Mouse (Mus musculus) T-cell, adult 2 months (primary cell): Measurements from ENCODE around the gene Gm8122.
"Not testable (repeated sequence)": the region's sequence is repeated elsewhere in the genome, so short reads cannot be mapped to it uniquely, and the experiment has no call there.

Experiments used
- DNase-seq: peaks from one replicate; pipeline ENCODE4 v3.0.0; 2022; ENCODE audit warnings: low spot score

The Gm8122 gene

DNA sequence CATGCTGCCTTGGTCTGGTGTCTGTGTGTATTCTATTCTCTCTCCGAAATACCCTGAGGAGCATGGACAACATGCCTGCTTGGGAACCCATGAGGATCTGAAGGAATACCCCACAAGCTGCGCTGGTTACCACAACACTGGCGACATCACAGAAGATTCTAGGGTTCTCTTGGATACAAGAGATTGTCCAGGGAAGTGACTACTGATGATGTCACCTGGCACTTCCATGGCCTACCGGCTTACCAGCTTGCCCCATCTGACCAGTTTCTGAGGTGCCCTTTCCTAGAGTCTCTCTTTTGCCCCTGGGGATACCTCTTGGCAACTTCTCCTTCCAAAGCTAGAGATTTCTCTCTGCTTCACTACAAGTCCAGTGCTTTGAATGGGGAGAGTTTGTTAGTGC is at the start of gene Gm8122:
TSS of gene Gm8122 (minus strand) at position 101 of the 400 bp plus-strand sequence.
- not testable (repeated sequence) for DNase-seq

DNA sequence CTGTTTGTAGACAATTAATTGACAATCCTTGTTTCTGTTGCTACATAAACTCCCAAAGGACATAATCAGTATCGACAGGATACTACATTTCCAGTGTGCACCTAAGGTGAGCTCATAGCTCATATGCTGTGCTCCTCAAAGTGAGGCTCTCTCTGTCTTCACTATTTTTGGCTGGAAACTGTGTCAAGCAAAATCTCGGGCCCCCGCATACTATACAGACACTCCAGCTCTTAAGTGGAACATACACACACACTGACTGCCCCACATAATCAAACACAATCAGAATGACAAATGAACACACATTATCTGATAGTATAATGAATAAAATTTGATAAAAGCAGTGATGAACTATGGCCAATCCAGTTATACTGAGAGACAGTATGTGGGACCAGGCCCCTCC is 43.6 kb upstream of the Gm8122 start:
- DNase-seq = not testable (repeated sequence)

DNA sequence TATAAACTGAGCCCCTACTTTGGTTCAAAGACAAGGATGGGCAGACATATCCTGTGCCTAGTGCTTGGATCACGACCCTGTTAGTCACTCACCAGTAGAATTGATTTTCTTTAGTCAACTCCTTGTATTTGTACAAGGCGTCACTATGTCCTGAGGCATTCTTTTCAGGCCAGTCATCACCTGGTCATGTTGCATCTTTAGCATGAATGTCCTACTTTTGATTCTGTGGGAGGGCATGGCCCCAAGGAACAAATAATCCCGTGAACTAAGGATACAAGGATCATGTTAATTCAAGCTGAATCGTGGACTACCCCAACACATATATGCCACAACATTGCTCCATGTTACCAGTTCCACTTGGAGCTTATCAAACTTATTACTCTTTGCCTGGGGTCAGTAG is 43.0 kb upstream of the Gm8122 start:
- not testable (repeated sequence) for DNase-seq

- not testable (repeated sequence) for DNase-seq
Measured at GRCm38 (mm10) chr14:43277468-43277867, 42.4 kb upstream of the Gm8122 start.

DNA sequence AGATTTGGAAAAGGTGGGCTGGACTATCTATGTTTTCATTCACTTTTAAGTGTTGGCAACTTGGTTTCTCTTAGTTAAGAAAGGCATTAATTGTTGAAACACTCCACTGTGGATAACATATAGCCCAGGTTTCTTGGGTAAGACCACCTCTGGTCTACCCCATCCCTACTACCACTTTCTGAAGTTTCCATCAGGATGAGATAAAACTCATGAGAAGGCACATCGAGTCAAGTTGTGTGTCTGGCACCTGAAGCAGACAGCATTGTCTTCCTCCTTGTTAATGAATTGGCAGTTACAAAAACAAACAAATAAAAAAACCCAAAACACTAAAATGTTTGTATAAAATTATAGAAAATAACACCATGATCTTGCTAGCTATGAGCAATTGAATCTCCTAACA is 40.6 kb upstream of the Gm8122 start:
- not testable (repeated sequence) for DNase-seq

GRCm38 (mm10) chr14:43274986-43275511 is 39.9 kb upstream of the Gm8122 start, which contains the start of gene Gm9732:
Gm9732 (plus strand) TSS chr14:43275036.
- not testable (repeated sequence) for DNase-seq

GRCm38 (mm10) chr14:43273161-43273560 is 38.1 kb upstream of the Gm8122 start:
- not testable (repeated sequence) for DNase-seq

DNA sequence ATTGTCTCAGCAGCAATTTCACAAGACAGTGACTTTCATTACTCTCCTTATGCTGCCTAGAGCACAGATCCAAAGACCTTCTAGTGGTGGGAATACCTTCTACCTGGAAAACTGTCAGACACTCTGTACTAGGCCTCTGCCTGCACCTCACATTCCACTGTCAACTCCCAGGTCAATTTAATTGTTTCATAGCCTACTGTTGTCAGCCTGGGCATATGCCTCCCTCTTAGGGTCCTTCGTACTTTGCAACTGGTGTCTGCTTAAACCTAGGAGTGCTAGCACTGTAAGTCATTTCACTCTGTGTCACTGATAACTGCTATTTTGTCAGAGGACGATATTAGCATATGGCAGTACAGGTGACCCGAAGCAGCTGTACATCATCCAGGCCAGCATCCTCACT is 34.1 kb upstream of the Gm8122 start:
- not testable (repeated sequence) for DNase-seq

GRCm38 (mm10) chr14:43268521-43269084 is 33.5 kb upstream of the Gm8122 start:
- not testable (repeated sequence) for DNase-seq

GRCm38 (mm10) chr14:43263421-43263820 is 28.3 kb upstream of the Gm8122 start:
- DNase-seq = not testable (repeated sequence)

- DNase-seq = not testable (repeated sequence)
Measured at GRCm38 (mm10) chr14:43258349-43258748, 23.2 kb upstream of the Gm8122 start, which contains the start of gene Gm8126. Gm8126 (plus strand) TSS chr14:43258649.

DNA sequence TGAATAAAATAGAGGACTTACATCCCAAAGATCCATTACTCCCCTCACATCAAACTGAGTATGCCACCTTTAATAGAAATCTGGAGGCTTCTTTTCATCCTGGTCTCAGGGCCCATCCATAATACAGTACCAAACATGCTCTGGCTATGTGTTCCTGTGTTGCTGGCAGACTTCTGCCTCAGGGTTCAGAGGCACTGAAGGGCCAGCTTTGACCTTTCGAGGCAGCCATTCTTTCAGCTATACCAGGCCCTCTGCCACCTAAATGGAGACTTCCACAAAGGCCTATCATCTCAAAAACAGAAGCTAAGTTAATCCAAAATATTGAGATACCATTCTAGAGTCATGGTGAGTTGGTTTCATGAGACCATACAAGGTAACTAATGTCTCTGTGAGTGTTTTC is 21.4 kb upstream of the Gm8122 start:
- not testable (repeated sequence) for DNase-seq

GRCm38 (mm10) chr14:43250549-43251253 is 15.6 kb upstream of the Gm8122 start:
- not testable (repeated sequence) for DNase-seq

- not testable (repeated sequence) for DNase-seq
Measured at GRCm38 (mm10) chr14:43249611-43250170, 14.6 kb upstream of the Gm8122 start.

DNA sequence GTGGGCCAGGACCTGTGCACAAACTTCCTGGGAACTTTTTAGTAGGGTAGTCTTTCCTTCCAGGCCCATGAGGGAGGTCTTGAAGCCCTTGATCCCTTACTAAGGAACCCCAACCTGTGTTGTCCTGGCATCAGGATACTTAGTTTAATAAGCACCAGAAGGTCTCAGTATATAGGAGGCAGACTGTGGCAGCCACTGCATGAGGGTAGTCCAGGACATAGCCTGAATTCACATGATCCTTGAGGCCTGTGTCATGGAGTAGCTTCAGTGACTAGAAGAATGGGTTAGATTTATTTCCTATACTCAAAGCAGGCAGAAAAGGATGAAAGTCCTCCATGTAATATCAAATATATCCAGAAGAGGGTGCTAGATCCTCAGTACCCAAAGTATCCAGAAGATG is 2.7 kb upstream of the Gm8122 start:
- not testable (repeated sequence) for DNase-seq
